Mouse (Mus musculus): ENCODE measurements around the gene Dut. TPM values are rescaled to one million over a fixed set of nuclear protein-coding genes. Genes with fewer than 3 reads are reported as not detected.

The Dut gene
- total and polyA plus RNA-seq, 3 experiments = 146 to 331 (median 276) TPM

DNA sequence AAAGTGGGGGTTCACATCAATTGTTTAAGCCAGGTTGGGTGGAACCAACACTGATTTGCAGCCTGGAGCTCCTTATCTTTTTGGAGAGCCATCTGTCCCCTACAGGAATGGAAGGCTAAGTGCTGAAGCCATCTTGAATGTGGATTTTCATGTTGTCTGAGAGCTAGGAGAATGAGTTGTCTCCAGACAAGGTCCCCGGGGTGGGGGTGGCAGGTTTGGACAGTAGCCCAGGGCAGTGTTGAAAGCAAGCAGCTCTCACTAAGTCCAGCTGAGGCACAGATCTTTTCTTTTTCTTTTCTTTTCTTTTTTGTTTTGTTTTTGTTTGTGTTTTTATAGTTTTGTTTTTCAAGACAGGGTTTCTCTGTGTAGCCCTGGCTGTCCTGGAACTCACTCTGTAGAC, 44.1 kb downstream of the Dut start:
- TF ChIP-seq MXI1 (IDR thresholded peaks at IDR 0.05; ENCODE audit: low read depth, low read length) = no peak
- no peak for TF ChIP-seq NELFE (IDR thresholded peaks at IDR 0.05; ENCODE audit: low read depth, low read length)
- TF ChIP-seq TBP (IDR thresholded peaks at IDR 0.05; ENCODE audit: low read depth, low read length) = no peak
- TF ChIP-seq POLR2AphosphoS5 (IDR thresholded peaks at IDR 0.05; ENCODE audit: borderline replicate concordance, low read depth, low read length) = no peak
- no peak for TF ChIP-seq SIN3A (IDR thresholded peaks at IDR 0.05; ENCODE audit: low read length)
- no peak for TF ChIP-seq ZKSCAN1 (IDR thresholded peaks at IDR 0.05; ENCODE audit: low read depth, low read length)
- TF ChIP-seq GABPA (IDR thresholded peaks at IDR 0.05; ENCODE audit: low read depth, low read length) = no peak
- TF ChIP-seq RCOR1 (IDR thresholded peaks at IDR 0.05; ENCODE audit: low read depth, low read length) = no peak
- TF ChIP-seq ELF1 (IDR thresholded peaks at IDR 0.05; ENCODE audit: low read depth, low read length) = no peak
- no peak for TF ChIP-seq MAX (IDR thresholded peaks at IDR 0.05; ENCODE audit: low read length)
- no peak for TF ChIP-seq ZMIZ1 (IDR thresholded peaks at IDR 0.05; ENCODE audit: low read depth, low read length)
- no peak for TF ChIP-seq HCFC1 (IDR thresholded peaks at IDR 0.05; ENCODE audit: low read depth, low read length)
- no peak for TF ChIP-seq USF1 (IDR thresholded peaks at IDR 0.05; ENCODE audit: low read depth, low read length)
- no peak for TF ChIP-seq MYC (IDR thresholded peaks at IDR 0.05; ENCODE audit: low read depth, low read length)
- TF ChIP-seq BHLHE40 (IDR thresholded peaks at IDR 0.05; ENCODE audit: borderline replicate concordance, low read depth, low read length) = no peak
- no peak for TF ChIP-seq ZC3H11A (IDR thresholded peaks at IDR 0.05; ENCODE audit: low read depth, low read length)
- no peak for TF ChIP-seq KAT2A (conservative IDR thresholded peaks at IDR 0.05; ENCODE audit: low read depth, low read length)
- TF ChIP-seq CHD1 (IDR thresholded peaks at IDR 0.05; ENCODE audit: low read depth, low read length) = no peak
- TF ChIP-seq ETS1 (IDR thresholded peaks at IDR 0.05; ENCODE audit: low read depth, low read length) = no peak
- no peak for TF ChIP-seq NRF1 (IDR thresholded peaks at IDR 0.05; ENCODE audit: insufficient read depth, low read depth, low read length, poor library complexity, severe bottlenecking)
- Histone ChIP-seq H3K36me3 (ENCODE audit: control insufficient read depth in 1 of 2, insufficient read depth in 2 of 2, low read length in 2 of 2) (no peaks in the 10 kb centered on the region), H3K4me1 (ENCODE audit: control insufficient read depth in 1 of 2, insufficient read depth in 2 of 2, low read length in 2 of 2) (no peaks in the 10 kb centered on the region), H3K79me2 (ENCODE audit: control insufficient read depth, insufficient read depth, low read length, poor library complexity) (no peaks in the 10 kb centered on the region), H3K9me3 (replicated peaks; ENCODE audit: insufficient read depth, low read length) (no peaks in the 10 kb centered on the region), H3K9ac (ENCODE audit: control insufficient read depth, low read depth, low read length, poor library complexity, severe bottlenecking) (no peak overlapping the region), H3K27me3 (ENCODE audit: control insufficient read depth in 1 of 2, insufficient read depth in 2 of 2, low read length in 2 of 2) (peaks cover 0 to 4% of the 10 kb centered on the region in 2 experiments; a peak in 3 of 4 replicates), H3K27ac (ENCODE audit: control insufficient read depth, low read depth, low read length) (no peak overlapping the region), H3K4me3 (ENCODE audit: control insufficient read depth in 1 of 2, insufficient read depth in 1 of 2, low read depth in 2 of 2, low read length in 2 of 2) (no peak overlapping the region)
- no peak for DNase-seq (ENCODE audit: low read depth, low spot score)

DNA sequence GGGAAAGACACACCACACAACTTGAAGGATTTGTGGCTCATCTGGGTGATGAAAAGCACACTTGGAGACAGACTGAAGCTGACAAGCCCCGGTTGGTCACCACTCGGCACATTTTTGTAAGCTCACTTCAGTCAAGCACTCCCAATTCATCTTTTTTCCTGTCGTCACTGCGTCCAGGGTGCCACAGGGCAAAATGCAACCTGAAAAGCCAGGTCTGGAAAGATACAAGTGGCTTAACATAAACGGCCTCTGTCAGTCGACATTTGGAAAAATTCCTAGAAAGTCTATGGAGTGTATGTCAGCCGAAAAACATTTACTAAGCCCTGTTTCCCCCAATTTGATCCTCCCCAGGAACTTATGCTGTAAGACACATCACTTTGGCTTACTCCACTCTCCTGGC, 45.6 kb downstream of the Dut start:
- TF ChIP-seq MEF2A (IDR thresholded peaks at IDR 0.05; ENCODE audit: extremely low read depth, insufficient replicate concordance, low read depth, low read length, poor library complexity, severe bottlenecking) (no peak), MAX (IDR thresholded peaks at IDR 0.05; ENCODE audit: low read length) (no peak), ZMIZ1 (IDR thresholded peaks at IDR 0.05; ENCODE audit: low read depth, low read length) (no peak), POLR2A (IDR thresholded peaks at IDR 0.05; ENCODE audit: control insufficient read depth in 1 of 2, insufficient read depth in 1 of 2, low read depth in 1 of 2, low read length in 2 of 2, poor library complexity in 1 of 2) (no peak), HCFC1 (IDR thresholded peaks at IDR 0.05; ENCODE audit: low read depth, low read length) (no peak), CTCF (IDR thresholded peaks at IDR 0.05 in 2 of 3, conservative IDR thresholded peaks at IDR 0.05 in 1 of 3; ENCODE audit: control insufficient read depth in 1 of 3, insufficient read depth in 1 of 3, low read depth in 2 of 3, low read length in 3 of 3, poor library complexity in 1 of 3, severe bottlenecking in 1 of 3) (no peak), JUND (IDR thresholded peaks at IDR 0.05; ENCODE audit: low read depth, low read length) (no peak), USF1 (IDR thresholded peaks at IDR 0.05; ENCODE audit: low read depth, low read length) (no peak), BHLHE40 (IDR thresholded peaks at IDR 0.05; ENCODE audit: borderline replicate concordance, low read depth, low read length) (no peak), USF2 (IDR thresholded peaks at IDR 0.05; ENCODE audit: borderline replicate concordance in 1 of 2, insufficient read depth in 1 of 2, low read depth in 1 of 2, low read length in 2 of 2) (no peak), GATA1 (IDR thresholded peaks at IDR 0.05; ENCODE audit: low read depth, low read length) (no peak), KAT2A (conservative IDR thresholded peaks at IDR 0.05; ENCODE audit: low read depth, low read length) (no peak), TBP (IDR thresholded peaks at IDR 0.05; ENCODE audit: low read depth, low read length) (no peak), MYC (IDR thresholded peaks at IDR 0.05; ENCODE audit: low read depth, low read length) (no peak), ZC3H11A (IDR thresholded peaks at IDR 0.05; ENCODE audit: low read depth, low read length) (no peak), E2F4 (IDR thresholded peaks at IDR 0.05; ENCODE audit: borderline replicate concordance, low read depth, low read length) (no peak), MAZ (IDR thresholded peaks at IDR 0.05; ENCODE audit: low read depth, low read length) (no peak), CHD1 (IDR thresholded peaks at IDR 0.05; ENCODE audit: low read depth, low read length) (no peak)
- no peak overlapping the region for H3K9ac ChIP-seq (ENCODE audit: control insufficient read depth, low read depth, low read length, poor library complexity, severe bottlenecking)

More for the DNA sequence above, 45.6 kb downstream of the Dut start:
- Histone ChIP-seq H3K4me1 (ENCODE audit: control insufficient read depth in 1 of 2, insufficient read depth in 2 of 2, low read length in 2 of 2) (no peaks in the 10 kb centered on the region), H3K27me3 (ENCODE audit: control insufficient read depth in 1 of 2, insufficient read depth in 2 of 2, low read length in 2 of 2) (peaks cover 0 to 2% of the 10 kb centered on the region in 2 experiments; a peak in 2 of 4 replicates), H3K36me3 (ENCODE audit: control insufficient read depth in 1 of 2, insufficient read depth in 2 of 2, low read length in 2 of 2) (no peaks in the 10 kb centered on the region), H3K9me3 (replicated peaks; ENCODE audit: insufficient read depth, low read length) (no peaks in the 10 kb centered on the region), H3K27ac (ENCODE audit: control insufficient read depth, low read depth, low read length) (no peak overlapping the region), H3K4me3 (ENCODE audit: control insufficient read depth in 1 of 2, insufficient read depth in 1 of 2, low read depth in 2 of 2, low read length in 2 of 2) (no peak overlapping the region), H3K79me2 (ENCODE audit: control insufficient read depth, insufficient read depth, low read length, poor library complexity) (no peaks in the 10 kb centered on the region)
- DNase-seq (ENCODE audit: low read depth, low spot score) = no peak
